8 mouse cellular contexts compared by ENCODE assay signal in genomic region chr4:102087091-102087565, GRCm38 (mm10). TPM values are rescaled to one million over a fixed set of nuclear protein-coding genes. Genes with fewer than 3 reads are reported as not detected.
A peak's percentile ranks its signal among the peaks of the same experiment; 100 is the strongest.
DNase-seq lines count a peak whose midpoint lies in the region; ATAC-seq and TF ChIP-seq lines count a peak whose summit lies in the region.

Gene Pde4b, plus strand, starts transcription at chr4:102087543.

- H3K27me3 ChIP-seq in intestine, postnatal 0 days (replicated peaks; ENCODE audit: control insufficient read depth, insufficient read depth, low read length), result peaks cover 26% of the 10 kb centered on the region
- H3K27me3 ChIP-seq in midbrain, embryonic 12.5 days, result peaks cover 29% of the 10 kb centered on the region

- H3K4me2 ChIP-seq in intestine, postnatal 0 days (replicated peaks; ENCODE audit: low read depth), result peak within 1 kb of the TSS; percentile 74
- H3K4me2 ChIP-seq in midbrain, embryonic 12.5 days (replicated peaks), result peak within 1 kb of the TSS; percentile 97

- H3K36me3 ChIP-seq in intestine, postnatal 0 days (ENCODE audit: control insufficient read depth, insufficient read depth), result no peaks in the 10 kb centered on the region
- H3K36me3 ChIP-seq in midbrain, embryonic 12.5 days, result no peaks in the 10 kb centered on the region

- no peaks in the 10 kb centered on the region for H3K9me3 ChIP-seq in intestine, postnatal 0 days (ENCODE audit: control insufficient read depth)
- no peaks in the 10 kb centered on the region for H3K9me3 ChIP-seq in midbrain, embryonic 12.5 days

- H3K27ac ChIP-seq in intestine, postnatal 0 days (ENCODE audit: low read depth, low read length), result no peak within 1 kb of the TSS
- H3K27ac ChIP-seq in midbrain, embryonic 12.5 days (replicated peaks), result no peak within 1 kb of the TSS

- H3K4me3 ChIP-seq in intestine, postnatal 0 days (ENCODE audit: low read depth, low read length), result peak within 1 kb of the TSS; percentile 43
- H3K4me3 ChIP-seq in midbrain, embryonic 12.5 days, result peak within 1 kb of the TSS; percentile 61

- no peak for TF ChIP-seq CTCF in intestine, postnatal 0 days (IDR thresholded peaks at IDR 0.05; ENCODE audit: low read depth)

- H3K9ac ChIP-seq in intestine, postnatal 0 days (ENCODE audit: low read depth, low read length), result peak within 1 kb of the TSS; percentile 37
- peak within 1 kb of the TSS; percentile 49 for H3K9ac ChIP-seq in midbrain, embryonic 12.5 days (replicated peaks)

- DNase-seq in left cerebral cortex, adult 18-20 months (ENCODE audit: low spot score in 2 of 2), result peak in 1 of 2 experiments; percentile 9
- DNase-seq in left cerebral cortex, adult 11 months (ENCODE audit: low spot score), result no peak
- DNase-seq in cerebellum, postnatal 25 days, result peak; percentile 66 to 68
- DNase-seq in gastrocnemius, postnatal 25 days, result no peak
- DNase-seq in T-cell, adult 2 months (ENCODE audit: low spot score), result no peak
- DNase-seq in spleen, adult 12 weeks (ENCODE audit: low spot score), result no peak

- no peaks in the 10 kb centered on the region; the same call in 1 of the 2 replicates for H3K4me1 ChIP-seq in intestine, postnatal 0 days (replicated peaks; ENCODE audit: control insufficient read depth, insufficient read depth, low read length)
- peaks cover 12% of the 10 kb centered on the region for H3K4me1 ChIP-seq in midbrain, embryonic 12.5 days

- no peak for ATAC-seq in intestine, postnatal 0 days
- peak; percentile 68 for ATAC-seq in midbrain, embryonic 12.5 days (ENCODE audit: low FRiP score, low read depth)

- WGBS in intestine, postnatal 0 days, result 10% methylated on average over 11 of the region's 11 CpGs
- 11% methylated on average over 11 of the region's 11 CpGs for WGBS in midbrain, embryonic 12.5 days

RNA-seq across cellular contexts. Expression of gene Pde4b, which starts in this region (rescaled TPM):
- 100 to 1,000 TPM; 119 to 125 TPM for total RNA-seq in left cerebral cortex, adult 18-20 months (2021)
- 10 to 100 TPM; 37.4 to 45.2 TPM for total RNA-seq in gastrocnemius, postnatal 25 days (2021)
- 6.9 and 8.5 TPM in 2 replicates for polyA plus RNA-seq in intestine, postnatal 0 days (2015; fragmentation: Nextera tagmentation; extraction: Ambion mirVana)
- 9.9 and 11.7 TPM in 2 replicates for polyA plus RNA-seq in midbrain, embryonic 12.5 days (2016; fragmentation: Nextera tagmentation; extraction: Ambion mirVana)

Comparison
In these comparisons a context has a peak if more than half of its experiments do, and no peak if none do; other contexts are left out.
1. DNase-seq: peak in cerebellum, postnatal 25 days (2 of 2); none in left cerebral cortex, adult 11 months (single experiment), gastrocnemius, postnatal 25 days (single experiment), T-cell, adult 2 months (single experiment) and spleen, adult 12 weeks (single experiment).